Mouse (Mus musculus) cerebellum, adult 11 months (tissue): ENCODE results near the gene Dhx16.
"Not testable (repeated sequence)": the region's sequence is repeated elsewhere in the genome, so short reads cannot be mapped to it uniquely, and the experiment has no call there.

Experiments used
- DNase-seq: peaks from one replicate; pipeline ENCODE4 v3.0.0; 2022

Gene Dhx16

DNA sequence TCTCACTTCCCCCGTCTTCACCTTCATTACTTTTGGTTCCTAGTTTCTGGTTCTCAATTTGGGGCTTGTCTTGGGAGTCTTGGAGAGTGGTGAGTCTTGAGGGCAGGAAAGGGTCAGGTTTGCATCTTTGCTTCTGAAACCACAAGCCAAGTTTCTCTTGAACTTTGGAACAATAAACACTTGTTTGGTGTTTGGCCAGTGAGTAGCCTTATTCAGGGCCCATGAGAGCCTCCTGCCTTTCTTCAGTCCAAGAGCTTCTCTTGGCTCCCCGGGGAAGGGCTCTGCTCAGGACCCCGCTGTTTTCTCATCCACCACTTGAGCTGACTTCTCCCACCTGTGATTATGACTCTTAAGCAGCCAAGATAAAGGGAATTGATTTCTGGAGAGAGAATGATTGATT lies 42.9 kb downstream of the Dhx16 start:
- DNase-seq: no peak

DNA sequence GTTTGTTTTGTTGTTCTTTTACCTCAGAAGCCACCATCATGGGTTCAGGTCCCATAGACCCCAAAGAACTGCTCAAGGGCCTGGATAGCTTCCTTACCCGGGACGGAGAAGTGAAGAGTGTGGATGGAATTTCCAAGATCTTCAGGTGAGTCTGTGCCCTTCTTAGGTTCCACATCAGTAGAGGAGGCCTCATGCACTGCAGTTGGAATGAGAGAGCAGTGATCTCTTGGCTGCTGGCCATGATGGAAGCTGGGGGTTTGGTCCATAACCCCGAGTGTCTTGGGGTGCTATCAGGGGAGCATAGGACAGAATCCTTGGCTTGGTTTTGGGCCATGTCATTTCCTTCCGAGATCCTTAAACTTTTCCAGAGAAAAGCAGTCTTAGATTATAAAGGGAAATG lies 43.7 kb downstream of the Dhx16 start:
- no peak for DNase-seq

DNA sequence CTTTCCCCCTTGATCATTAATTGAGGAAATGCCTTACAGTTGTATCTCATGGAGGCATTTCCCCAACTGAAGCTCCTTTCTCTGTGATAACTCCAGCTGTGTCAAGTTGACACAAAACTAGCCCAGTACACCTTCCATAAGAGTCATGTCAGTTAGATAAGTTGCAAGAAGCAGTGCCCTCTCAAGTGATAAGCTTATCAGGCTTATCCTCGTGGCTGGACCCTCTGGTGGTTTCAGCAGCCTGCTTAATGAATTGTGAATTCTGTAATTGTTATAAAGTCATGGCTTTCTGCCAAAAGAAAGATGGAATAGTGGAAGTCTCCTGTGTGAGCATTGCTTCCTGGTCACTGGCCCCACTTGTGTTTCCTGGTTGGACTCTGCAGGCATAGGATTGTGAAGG lies 47.9 kb downstream of the Dhx16 start:
- DNase-seq: no peak

DNA sequence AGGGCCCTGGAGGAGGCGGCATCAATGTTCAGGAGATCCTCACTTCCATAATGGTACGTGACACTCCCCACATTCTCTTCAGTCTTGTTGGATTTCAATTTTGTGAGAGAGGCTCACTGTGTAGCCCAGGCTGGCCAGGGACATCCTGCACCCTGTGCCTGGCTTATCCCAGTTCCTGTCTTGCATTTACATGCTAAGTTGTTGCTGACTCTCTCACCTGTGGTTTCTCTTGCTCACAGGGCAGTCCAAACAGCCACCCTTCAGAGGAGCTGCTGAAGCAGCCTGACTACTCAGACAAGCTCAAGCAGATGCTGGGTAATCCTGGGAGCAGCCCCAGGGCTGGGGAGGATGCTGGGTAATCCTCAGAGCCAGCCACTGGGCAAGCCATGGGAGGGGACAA lies 49.9 kb downstream of the Dhx16 start:
- no peak for DNase-seq

DNA sequence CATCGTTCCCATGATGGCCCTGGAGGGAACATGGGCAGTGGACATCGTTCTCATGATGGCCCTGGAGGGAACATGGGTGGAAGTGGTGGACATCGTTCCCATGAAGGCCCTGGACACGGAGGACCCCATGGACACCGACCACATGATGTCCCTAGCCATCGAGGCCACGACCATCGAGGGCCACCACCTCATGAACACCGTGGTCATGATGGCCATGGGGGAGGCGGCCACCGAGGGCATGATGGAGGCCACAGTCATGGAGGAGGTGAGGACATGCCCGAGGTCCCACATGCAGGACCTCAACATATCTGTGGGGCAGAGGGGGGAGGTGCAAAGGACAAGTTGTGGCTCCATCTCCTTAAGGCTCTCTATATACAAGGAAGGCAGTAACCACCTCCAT lies 51.0 kb downstream of the Dhx16 start:
- DNase-seq: no peak

DNA sequence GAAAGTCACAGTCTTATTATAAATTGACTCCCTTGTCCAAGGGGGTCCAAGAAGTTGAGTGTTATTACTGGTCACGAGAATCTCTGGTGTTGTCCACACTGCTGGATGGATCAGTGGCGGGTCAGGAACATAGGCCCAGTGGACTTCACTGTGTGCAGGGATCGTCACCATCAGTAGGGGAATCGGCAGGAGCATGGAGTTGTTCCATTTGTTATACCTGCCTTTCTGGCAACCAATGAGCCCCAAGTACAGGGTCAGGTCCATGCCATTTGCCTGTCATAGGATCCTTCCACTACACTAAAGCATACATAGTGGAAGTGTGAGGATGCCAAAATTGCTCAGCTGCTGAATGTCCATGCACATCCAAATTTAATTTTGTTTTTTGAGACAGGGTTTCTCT lies 53.0 kb downstream of the Dhx16 start:
- no peak for DNase-seq

DNA sequence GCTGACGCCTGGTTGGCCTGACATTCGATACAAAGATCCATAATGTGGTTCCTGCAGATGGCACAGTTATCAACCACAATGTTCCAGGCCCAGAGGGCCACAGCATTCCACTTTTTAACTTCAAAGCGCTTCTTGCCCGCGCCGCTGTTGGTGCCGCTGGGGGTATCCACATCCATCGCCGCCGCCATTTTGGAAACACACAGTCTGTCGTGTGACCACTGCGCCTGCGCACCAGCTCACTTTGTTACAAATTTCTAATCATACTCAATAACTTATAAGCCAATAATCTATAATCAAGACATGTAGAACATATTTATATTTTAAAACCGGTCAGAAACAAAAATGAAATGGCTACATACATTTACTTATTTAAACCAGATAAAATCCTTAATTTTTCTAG lies 56.1 kb downstream of the Dhx16 start:
- DNase-seq: not testable (repeated sequence)

DNA sequence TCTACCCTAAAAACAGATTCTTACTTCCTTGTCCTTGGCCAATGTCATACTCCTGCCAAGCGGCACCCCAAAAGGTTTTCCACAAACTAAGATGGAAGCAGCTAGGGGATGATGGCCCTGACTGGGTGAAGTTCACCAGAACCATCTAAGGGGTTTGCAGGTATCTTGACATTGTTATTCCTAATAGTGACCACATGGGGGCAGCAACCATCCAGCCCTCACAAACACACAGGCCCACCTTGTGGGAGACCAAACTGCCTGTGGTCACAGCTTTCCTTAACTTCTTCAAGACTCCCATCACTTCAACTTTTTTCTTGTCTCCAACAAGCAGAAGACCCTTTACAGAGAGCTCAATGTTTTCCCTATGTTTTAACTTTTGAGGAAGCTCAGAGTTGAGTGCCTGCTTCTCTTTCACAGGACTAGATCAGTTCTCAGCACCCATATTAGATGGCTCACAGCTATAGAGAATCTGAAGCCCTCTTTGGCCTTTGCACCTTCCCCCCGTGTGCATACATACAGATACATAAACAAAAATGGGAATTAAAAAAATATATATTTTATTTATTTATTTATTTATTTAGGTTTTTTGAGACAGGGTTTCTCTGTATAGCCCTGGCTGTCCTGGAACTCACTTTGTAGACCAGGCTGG lies 58.2 kb downstream of the Dhx16 start:
- DNase-seq: peak; percentile 46

DNA sequence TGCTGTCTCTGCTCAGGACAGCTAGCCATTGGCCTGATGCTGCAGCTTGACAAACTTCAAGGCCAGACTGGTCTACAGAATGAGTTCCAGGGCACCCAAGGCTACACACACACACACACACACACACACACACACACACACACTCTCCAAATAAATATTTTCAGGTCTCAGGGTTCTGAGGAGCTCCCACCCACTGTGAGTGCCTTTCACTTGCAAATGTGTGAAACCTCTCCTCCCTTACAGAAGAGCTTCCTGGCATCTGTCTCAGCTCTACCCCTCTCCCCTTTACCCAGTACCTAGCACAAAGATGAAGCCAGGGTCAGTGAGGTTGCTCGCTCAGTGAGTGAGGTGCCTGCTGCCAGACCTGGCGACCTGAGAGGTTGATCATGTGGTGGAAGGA lies 59.5 kb downstream of the Dhx16 start:
- DNase-seq: no peak

DNA sequence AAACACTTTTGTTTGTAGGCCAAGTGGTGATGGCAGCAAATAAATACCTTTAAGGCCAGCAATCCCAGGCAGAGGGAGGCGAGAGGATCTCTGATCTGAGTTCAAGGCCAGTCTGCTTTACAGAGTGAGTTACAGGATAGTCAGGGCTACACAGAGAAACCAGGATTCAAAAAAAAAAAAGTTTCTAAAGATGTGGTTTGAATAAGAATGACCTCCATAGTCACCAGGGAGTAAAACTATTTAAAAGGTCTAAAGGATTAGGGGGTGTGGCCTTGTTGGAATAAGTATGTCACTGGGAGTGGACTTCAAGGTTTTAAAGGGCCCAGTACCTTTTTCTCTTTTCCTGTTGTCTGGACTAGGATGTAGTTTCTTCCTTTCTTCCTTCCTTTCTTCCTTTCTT lies 60.3 kb downstream of the Dhx16 start:
- no peak for DNase-seq
